Mouse (Mus musculus) ovary, postnatal 10 days (tissue): ENCODE data around the gene Abcg5.

Experiments used
- DNase-seq: peaks from one replicate; pipeline ENCODE4 v3.0.0; 2022; ENCODE audit warnings: low spot score

Gene Abcg5

DNA sequence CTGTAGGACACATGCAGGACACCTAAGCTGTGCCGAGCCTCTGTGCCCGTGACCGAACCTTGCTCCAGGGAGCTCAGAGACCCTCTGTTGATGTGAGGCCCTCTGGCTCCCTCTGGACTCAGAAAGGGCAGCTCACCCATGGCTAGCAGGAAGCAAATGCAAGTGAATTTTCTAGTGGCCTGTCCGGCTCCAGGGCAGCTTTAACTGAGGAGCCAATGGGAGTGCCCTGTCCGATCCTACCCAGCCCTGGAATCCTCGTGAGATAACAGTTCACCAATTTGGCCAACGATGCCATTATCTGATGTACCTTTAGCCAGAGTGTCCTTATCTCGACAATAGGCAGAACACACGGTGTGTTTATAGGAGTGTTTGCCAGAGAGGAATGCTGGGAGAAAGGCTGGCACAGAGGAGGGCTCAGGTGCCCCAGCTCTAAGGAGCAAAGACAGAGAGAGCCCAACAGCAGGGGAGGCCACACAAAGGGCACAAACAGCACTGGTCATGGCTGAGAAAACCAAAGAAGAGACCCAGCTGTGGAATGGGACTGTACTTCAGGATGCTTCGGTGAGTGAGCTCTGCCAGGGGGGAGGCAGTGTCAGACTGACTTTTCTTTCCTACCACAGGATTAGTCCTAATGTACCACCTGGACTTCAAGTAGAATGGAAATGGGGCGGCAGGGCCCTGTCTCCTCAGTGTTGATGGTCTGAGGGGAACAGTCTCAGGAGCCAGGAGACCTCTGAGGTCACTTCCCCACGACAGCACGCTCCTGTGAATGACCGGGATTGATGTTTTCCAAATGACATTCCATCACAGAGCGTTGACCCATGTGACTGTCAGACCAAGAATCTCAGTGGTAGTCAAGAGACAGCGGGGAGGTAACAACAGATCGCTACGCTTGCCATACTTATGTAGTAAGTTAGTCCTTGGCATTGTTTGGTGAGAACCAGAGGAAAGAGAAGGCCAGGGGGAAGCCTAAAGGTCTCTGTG is at the start of gene Abcg5:
TSS of gene Abcg5 (minus strand) at position 278 of the 984 bp plus-strand sequence.
- no peak for DNase-seq

DNA sequence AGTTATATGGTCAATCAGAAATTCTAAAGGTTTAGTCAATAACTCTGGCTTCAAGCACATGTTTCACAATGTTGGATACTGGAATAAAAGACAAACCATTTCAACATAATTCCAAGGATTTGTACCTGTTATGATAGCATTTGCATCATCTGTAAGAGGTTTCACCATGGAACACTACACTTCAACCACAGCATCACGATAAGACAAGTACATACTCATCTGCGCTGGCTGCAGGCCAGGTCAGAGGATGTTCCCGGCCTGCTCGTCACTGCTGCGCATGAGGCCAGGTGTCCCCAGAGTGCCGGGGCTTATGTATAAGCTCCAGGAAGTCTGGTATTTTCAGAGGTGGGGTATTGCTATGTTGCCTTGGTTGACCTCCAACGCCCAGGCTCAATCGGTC is 49.8 kb upstream of the Abcg5 start:
- DNase-seq = no peak

DNA sequence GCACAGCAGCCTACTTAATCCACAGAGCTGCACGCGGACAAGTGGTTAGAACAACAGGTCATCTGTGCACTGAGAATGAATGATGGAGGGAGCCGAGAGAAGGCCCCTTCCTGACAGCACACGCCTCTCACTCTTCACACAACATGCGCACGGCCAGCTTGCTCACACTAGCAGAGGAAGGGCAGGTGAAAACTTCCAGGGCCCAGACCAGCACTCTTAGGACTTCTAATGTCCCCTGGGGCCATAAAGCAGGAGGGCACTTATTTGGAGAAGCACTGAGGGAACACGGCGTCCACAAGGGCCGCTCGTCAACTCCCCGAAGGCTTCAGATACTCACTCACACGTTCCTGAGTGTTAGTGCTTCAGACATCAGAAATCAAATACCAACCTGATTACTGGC is 48.5 kb upstream of the Abcg5 start:
- no peak for DNase-seq

DNA sequence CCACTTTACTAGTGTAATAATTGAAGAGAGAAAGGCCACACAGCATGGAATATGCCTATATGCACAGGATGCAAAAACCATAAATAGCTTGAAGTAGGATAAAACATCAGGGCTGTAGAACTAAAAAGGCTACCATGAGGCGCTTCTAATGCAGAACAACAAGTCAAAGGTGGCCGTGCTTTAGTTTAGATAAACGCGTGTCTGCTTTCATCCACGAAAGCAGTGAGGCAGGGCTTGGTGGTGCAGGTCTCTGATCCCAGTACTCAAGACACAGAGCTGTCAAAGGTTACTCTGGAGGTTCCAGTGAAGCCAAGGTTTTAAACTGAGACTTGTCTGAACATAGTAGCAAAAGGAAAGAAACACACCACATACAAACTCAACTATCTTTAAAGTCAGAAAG is 46.3 kb upstream of the Abcg5 start:
- no peak for DNase-seq

DNA sequence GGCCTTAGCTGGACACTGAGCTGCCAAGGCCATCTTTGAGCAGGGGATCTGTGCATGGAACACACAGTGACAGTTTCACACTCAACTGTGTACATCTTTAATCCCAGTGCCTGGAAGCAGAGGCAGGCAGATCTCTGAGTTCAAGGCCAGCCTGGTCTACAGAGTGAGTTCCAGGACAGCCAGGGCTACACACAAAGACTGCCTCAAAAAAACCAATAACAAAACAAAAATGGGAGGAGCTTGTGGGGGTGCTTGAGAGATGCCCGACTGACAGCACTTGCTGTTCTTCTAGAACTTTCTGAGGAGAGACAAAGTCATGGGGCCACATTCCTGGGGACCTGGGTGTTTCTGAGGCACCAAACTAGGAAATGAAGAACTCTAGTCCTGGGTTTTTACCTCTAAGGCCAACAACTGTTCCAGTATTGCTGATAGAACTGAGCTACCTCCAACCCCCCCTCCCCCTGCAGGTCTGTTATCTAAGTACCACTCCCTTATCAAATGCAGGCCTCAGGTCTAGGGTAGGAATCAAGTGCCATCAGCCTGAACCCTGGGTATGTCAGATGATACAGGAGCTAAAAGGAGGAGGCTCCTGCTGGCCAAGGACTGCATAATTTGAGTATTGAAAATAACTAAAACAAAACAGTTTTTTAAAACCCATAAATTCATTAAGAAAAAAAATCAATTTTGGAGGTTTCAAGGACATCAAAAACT is 45.5 kb upstream of the Abcg5 start:
- no peak for DNase-seq

DNA sequence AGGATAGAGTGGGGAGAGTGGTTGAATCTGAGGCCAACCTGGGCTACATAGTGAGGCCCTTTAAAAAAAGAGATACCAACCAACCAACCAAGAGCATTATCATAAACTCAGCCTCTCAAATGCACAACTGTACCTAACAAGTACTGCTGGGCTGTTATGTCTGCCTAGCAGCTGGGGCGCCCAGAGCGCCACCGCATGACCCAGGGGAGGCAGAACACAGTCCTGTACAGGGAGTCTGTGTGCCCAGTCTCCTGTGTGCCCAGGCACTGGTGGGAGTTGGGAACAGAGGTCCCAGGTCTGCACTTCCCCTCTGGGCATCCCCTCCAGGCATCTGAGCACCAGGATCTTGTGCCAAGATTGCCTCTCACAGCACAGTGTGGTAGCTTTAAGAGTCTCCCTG is 42.4 kb upstream of the Abcg5 start:
- DNase-seq = no peak

DNA sequence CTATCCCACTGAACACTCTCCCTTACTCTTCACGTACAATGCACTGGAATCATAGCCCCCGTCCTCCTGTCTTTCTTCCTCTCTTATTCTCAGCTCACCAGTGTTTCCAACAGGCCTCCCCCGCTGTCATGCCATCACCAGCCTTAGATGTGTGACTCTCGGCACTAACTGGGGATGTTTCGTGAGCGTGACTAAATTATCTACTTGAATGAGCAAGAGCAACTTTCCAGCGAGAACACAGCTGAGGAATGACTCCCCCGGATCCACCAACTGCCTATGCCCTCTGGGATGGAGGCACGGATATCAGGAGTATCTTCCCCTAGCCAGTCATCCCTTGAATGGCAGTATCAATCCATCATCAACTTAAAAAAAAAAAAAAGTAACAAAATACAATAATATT is 41.2 kb upstream of the Abcg5 start:
- DNase-seq = no peak

DNA sequence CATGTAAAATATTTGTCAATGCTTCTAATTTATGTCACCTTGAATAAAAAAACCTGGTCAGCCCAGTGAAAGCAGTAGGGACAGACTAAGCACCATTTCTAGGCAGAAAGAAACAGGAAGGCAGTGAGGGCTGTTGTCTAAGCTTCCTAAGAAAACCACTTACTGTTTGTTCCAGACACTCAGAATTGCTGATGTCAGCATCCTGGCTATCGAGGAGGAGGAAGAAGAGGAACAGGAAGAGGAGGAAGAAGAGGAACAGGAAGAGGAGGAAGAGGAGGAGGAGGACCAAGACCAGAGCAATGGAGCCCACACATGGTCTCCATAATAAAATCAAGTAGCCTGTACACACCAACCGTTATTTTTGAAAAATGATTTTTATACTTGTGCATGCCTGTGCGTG is 36.3 kb upstream of the Abcg5 start:
- no peak for DNase-seq

DNA sequence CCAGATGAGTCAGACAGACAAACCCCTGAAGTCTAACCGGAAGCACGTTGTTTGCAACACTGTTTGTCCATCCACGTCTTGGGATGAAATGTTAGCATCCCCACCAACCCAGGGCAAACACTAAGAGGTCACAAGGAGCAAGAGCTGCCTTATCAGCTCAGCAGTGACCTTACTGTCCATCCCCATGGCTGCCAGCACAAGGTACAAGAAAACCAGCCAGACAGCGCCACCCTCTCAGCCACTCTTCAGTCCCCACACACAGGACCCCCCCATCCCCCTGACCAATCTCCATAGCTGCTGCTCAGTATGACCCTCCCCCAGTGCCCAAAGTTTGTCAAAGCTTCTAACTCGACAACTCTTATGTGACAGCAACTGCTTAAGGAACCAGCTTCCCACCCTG is 34.6 kb upstream of the Abcg5 start:
- no peak for DNase-seq

DNA sequence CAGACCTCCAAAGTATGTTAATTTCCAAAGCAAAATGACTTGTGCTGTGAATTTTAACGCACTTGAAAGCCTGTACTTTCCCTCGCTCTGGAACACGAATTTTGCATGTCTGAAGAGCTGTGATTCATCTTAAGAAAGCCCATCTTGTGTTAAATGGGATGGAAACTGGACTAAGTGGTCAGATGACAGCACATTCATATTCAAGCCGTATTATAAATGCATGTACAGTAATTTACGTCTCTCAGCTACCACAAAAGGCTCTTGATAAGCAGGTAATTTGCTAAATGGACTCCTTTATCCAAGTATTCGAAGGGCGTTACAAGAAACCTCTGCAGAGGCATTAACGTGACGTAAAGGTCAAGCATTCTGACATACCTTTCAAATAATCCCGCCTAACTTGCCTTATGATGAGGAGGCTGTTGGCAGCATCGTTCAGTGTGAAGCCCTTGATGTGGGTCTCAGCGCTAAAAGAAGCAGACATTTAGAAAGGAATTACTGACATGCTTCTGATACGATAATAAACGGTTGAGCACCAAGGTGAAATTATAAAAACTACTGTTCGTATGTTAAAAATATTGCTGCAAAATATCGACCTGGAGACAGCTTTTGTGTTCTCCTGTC is 33.6 kb upstream of the Abcg5 start:
- DNase-seq = no peak

DNA sequence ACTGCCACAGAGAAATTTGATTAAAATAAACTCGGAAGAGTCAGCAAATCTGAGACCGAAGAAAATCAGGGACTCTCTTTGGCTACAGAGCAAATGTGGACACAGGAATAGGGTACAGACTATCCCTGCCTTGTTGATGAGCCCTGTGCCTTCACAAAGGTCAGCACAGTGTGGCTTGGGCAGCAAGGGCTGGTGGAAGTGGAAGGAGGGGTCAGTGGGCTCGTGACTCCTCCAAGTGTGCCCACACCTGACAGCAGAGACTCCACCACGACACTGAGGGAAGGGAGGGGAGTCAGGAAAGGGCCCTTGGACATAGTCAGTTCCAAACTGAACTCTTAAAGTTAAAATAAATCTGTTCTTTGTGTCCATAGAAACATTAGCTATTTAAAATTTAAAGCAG is 32.1 kb upstream of the Abcg5 start:
- DNase-seq = no peak

DNA sequence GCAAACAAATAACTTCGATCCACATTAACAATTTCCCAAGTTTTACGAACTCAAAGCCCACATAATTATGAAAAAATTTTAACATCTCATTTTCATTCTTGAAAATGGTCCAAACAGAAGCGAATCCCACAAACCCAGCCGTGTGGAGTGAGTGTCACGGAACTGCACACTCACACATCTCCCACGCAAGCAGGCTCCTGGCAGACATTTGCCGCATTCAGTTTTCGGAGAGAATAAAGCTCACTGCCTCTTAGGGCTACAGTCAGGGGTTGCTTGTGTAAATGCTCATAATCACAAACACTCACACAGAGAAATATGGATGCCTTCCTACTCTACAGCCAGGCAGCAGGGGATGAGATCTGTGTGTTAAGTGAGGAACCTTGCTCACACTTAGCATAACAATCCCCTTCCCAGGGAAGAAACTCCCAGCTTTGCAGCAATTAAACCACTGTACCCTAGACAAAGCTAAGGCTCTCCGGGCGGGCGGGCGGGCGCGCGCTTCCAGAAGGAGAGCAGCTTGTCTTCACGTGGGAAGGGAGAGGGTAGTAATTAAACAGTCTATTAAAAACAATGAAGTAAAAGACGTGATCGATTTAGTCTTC is 30.9 kb upstream of the Abcg5 start:
- no peak for DNase-seq

DNA sequence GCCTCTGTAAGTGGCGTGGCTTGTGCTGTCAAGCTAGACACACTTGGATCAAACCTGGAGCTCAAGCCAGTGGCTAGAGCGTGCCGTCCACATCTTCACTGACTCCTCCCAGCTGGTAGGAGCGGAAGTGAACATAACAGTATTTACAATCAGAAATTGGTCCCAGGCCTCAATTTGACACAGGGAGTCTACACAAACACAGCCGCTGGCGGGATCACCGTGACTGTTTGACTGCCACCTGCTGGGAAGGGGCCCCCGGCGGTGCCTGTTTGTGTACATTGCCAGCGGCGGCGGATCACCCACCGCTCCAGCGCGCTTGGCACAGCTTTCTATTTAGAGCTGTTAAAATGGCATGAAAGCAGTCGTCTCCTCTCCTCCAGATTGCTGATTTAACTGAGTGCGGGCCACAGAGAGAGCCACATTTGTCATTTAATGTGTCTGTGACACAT is 26.6 kb upstream of the Abcg5 start:
- DNase-seq = no peak

DNA sequence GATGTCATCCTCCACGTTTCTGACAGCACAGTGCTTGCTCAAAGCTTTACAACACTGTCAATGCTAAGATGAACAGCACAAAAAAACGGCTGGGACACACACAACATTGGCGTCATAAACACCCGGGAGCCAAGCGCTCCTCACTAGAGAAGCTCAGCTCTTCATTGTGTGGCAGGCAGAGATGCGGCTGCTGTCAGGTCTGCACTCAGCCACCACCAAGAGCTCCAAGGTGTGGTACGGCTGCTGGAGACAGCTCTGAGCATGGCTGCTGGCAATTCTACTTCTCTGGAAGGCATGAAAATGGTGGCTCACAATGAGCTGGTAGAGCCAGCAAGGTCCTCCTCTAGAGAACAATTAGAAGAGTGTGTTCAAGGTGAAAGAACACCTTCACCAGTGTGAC is 26.0 kb upstream of the Abcg5 start:
- DNase-seq = no peak

DNA sequence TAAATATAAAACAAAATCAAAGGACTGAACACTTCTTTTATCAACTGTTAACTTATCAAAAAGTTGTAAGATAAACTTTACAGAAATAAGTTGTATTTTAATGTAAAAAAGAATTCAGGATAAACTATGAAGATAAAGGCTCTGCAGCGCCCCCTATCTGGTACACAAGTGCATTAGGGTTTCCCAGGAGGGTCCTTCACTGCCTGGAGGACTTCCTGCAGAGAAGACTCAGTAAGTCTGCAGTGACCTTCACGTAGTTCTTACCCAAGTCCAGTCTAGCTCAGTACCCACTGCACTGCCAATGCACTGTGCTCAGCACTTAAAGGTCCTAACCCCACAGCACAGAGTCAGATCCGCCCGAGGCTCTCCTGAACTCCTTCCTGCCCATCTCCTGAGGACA is 24.6 kb upstream of the Abcg5 start:
- DNase-seq = no peak

DNA sequence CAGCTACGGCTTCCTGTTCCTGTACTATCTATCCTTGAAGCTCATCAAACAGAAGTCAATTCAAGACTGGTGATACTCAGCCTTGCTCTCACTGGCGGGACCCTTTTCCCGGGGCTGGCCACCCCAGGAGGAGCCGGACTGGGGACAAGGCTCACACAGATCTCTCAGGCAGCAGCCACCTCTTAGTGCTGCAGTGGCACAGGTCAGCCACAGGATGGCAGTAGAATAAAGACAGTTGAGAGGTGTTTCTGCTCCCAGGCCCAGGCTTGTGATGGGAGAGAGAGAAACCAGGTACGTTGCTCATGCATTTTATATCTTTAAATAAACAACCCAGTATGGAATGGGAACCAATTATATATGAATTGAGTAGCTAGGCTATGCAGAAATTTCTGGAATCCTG is 15.9 kb upstream of the Abcg5 start:
- peak; percentile 23 for DNase-seq

DNA sequence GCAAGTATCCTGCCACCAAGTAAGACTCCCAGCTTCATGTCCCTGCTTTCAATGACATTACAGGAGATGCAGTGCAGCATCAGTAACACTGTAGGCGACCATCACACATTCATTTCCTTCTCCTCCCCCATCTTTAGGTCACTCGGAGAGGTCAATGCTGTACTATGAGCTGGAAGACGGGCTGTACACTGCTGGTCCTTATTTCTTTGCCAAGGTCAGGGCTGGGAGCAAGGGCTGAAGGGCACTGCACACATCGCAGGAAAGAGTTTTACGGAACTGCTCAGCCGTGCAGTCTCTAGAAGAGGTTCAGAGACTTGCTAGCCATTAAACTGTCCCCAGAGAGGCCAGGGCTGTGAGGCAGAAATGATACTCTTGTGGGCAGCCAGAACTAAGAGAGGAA is 13.7 kb upstream of the Abcg5 start:
- no peak for DNase-seq

DNA sequence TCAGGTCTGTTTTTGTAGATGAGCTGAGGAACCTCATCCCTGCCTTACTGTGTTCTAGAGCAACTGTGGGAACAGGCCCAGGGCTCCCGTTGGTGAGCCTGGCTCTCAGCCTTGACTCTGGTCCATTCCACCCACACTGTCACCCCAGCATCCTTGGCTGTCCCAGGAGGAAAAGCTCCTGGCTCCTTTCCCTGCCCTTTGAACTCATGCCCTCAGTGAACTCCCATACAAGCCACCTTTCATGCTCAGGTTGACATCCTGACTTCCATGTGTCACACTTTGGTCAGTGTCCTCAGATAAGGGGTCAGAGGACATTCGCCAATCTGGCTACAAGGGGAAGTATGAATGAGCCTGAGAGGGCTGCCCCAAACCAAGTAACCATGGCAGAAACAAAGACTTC is 10.9 kb upstream of the Abcg5 start:
- DNase-seq = no peak

DNA sequence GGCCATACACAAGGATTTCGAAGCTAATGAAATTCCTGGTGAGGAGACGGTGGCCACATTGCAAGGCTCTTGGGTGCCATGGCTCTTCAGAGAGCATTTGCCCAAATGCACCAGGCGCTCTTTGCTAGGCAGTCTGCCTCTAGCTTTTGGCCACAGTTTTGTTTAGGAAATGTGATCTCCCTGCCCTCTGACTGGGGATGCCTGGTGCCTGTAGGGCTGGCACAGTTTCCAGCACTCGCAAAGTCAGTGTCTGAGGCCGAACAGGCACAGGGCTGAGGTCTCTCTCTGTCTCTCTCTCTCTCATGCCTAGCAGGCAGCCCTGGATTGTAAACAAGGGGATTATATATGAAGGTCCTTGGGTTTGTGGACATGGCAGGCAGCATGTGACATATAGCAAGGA is 7.3 kb upstream of the Abcg5 start:
- no peak for DNase-seq

DNA sequence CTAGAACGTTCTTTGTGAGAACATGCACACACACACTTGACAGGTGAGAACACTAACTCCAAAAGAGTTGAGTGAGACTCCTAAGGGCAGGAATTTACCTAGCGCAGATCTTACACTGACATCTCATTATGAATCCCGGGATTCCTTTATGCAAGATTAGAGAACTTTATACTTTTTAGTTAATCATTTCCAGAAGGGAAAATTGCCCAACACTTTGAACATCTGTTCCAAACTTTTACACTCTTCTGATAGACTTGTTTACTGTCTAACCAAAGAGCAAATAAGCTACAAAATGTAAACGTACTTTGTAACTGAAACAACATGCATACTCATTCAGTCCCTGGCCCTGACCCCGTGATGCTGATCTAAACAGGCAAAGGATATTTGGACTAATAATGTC is 6.5 kb upstream of the Abcg5 start:
- no peak for DNase-seq

DNA sequence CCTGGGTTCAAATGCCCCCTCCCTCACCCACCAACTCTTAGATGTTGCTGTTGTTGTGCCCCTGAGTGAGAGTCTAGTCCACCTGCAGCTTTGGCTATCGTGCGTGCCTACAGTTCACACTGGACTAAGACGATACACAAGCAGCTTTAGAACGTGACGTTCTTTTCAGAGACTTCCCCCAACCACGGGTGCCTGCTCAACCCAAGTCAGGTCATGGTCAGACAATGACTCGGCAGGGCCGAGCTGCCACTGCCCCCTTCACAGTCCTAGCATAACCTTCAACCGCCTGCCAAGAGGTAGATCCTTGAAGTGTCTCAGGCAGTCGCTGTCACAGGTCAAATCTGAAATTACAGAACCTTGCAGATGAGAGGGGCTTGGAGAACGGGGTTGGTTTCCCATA is 6.0 kb upstream of the Abcg5 start:
- no peak for DNase-seq

DNA sequence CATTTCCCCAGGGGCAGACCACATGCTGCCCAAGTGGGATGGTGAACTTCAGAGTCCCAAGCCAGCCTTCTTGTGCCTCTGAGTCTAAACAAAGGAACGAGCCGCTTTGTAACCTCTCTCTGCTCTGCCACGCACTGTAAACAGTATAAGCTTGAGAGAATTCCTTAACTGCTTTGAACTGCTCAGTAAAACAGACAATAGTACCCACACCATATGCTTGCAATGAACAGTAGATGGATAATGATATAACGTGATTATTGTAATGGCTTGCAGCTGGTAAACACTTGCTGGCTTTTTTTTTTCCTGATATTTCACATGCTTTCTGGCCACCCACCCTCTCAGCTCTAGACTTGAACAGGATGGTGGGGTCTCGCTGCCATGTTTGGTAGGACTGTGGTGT is 5.2 kb upstream of the Abcg5 start:
- DNase-seq = no peak

DNA sequence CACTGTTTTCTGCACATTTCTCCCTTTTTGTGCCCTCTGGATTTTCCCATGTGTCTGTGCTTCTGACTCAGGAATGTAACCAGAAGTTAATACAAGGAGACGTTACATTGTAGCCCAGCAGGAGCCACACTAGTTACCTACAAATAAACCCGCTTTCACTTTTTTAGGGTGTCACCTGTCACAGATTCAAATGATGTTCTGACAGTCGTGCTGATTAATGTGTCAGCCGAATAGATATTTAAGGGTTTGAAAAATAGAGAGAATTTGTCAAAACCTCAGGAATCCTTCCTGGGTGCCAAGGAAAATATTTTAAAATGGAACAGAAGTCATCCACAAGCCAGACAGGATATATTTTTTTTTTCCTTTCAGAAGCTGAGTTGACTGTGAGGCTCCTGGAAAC is 2.5 kb upstream of the Abcg5 start:
- no peak for DNase-seq
